Mouse (Mus musculus) gastrocnemius, postnatal 4 days (tissue): ENCODE measurements around the gene 1700034J05Rik. TPM values are rescaled to one million over a fixed set of nuclear protein-coding genes. Genes with fewer than 3 reads are reported as not detected.

Source experiments
- DNase-seq, 2 experiments: peaks; one replicate each; pipeline ENCODE4 v3.0.0; 2021 to 2022; ENCODE audit warnings: low spot score in 2 of 2, mixed read lengths in 2 of 2
- total RNA-seq, 2 experiments: library from RNA; stranded (reverse); gene quantifications; 2 replicates each; pipeline ENCODE4 v1.2.3; 2021

The 1700034J05Rik gene
- total RNA-seq, 2 experiments from 2014 or later, result not detected

GRCm38 (mm10) chr6:146929031-146929430 is 25.2 kb downstream of the 1700034J05Rik start:
- DNase-seq, result no peak

DNA sequence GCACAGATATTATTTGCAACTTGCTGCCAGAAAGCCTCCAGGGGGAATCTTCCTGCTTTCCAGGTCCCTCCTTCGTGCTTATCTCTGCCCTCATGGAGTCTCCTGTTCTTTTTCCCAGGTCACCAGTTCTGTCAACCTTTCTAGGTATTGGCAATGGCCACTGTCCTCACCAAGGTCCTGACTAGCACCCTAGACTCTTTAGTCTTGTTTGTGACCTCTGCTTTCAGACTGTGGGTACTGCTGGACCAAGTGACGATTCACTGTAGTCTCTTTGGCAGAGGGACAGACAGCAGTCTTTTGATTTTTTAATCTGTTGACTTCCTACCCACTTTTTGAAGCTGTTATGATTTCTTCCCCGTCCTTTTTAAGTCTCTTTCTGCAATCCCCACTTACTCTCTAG is 26.1 kb downstream of the 1700034J05Rik start:
- no peak for DNase-seq

DNA sequence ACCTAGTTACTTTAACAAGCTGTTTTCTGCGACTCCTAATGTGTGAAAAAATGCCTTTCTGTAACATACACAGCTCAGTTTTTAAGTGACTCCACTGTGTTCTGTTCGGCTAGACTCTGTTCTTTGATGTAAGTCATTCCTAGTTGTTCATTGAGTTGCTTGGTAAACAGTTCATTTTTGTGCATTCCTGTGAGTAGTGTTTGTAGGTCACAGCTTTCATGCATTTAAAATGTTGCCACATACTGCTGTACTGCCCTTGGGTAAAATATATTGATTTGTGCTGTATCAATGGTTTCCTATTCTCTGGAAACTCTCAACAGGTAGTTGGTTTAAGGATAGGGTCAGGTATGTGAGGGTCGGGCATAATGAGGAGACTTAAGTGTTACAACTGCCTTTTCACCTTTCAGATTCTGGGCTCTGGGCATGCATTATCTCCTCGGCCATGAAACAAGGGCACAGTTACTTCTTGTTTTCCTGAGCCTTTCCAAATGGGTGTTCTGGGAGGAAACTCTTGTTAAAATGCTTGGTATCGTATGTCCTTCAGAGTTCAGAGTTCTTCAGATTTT is 27.7 kb downstream of the 1700034J05Rik start:
- no peak for DNase-seq

- no peak for DNase-seq
These were observed 35.9 kb downstream of the 1700034J05Rik start for GRCm38 (mm10) chr6:146918341-146918740.

DNA sequence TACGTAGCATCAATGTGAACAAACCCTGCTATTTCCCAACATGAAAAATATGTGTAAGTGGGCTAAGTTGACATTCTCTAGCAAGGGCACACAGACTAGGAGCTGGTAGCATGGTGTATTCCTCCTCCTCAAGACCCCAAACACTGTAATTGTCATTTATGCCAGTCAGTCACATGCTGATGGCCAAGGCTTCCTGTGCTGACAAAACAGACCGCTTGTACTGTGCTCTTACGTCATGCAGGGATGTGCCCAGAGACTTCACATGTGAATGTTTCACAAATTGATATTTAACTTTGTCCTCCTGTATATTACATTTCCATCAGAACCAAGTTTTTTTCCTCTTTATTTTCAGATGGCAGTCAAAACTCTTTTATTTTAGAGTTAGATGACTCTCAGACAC is 36.8 kb downstream of the 1700034J05Rik start:
- no peak for DNase-seq

DNA sequence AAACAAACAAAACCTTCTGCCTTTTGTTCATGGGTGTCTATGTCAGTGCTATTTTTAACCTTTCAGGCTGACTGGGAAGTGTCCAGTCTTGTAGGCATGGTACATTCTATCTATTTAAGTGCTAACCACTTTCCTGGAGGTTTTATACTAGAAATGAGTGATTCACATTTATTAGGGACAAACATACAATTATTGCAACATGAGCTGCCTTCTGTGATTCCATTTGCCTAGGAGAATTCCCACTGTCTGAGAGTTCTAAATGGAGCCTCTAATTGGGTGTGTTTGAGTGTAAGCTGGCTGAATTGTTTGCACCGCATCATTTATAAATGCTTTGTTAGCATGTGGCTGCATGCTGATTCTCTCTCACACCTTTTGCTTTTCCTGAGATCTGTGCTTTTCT is 38.4 kb downstream of the 1700034J05Rik start:
- DNase-seq, result no peak

DNA sequence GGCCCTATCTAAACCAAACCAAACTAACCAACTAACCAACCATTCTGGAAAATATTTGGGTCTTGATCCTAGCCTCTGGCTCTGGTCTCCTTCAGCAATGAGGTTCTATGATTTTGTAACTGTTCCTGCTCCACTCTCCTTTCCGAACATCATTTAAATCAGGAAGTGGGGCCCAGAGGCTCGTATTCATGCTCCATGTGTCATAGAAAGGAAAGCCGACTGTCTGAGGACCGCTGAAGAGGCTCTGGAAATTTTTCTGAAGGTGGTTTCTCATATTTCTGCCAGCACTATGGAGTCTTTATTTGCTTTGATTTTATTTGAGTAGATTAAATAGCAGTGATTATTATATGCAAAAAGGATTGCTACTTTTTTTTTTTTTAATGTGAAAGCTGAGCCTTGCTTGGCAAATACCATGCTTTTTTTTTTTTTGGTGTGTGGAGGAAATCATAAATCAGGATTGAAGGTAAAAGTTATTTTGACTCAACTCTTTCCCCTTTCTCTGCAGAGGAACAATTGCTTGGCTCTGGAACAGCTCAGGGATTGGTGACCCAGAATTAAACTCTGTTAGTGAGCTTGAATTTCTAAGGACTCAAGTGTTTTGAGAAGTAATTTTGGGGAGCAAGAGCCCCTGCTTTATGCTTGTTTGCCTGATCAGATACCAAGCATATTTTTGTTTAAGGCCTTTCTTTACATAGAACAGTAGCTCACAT is 40.6 kb downstream of the 1700034J05Rik start:
- no peak for DNase-seq

DNA sequence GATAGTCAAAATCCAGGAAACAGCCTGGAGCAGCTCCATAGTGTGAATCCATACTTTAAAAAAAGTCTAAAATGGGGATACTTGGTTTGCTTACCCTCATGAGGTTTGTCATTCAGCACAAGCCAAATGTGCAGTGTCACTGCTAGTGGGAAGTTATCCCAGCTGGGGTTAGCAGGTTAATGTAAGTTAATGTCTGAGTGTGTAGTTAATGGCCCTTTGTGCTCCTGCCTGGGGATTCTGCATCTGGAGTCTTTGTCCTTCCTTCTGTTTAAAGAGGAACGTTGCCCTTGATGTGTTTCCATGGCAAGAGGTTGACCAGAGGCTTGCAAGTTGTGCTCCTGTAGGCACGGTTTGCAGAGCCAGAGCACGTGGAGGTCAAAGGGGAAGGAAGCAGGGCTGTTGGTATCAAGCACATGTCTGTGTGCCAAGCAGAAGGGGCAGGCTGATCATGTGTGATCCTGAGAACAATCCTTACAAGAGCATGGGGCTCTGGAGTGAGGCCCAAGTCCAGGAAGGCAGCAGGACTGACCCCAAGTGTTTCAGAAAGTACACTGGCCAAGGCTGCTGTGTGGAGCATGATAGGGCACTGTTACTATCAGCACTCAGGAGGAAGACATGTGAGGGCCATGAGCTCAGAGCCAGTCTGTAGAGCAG is 41.3 kb downstream of the 1700034J05Rik start:
- DNase-seq, result no peak

GRCm38 (mm10) chr6:146910801-146911200 is 43.4 kb downstream of the 1700034J05Rik start:
- no peak for DNase-seq

DNA sequence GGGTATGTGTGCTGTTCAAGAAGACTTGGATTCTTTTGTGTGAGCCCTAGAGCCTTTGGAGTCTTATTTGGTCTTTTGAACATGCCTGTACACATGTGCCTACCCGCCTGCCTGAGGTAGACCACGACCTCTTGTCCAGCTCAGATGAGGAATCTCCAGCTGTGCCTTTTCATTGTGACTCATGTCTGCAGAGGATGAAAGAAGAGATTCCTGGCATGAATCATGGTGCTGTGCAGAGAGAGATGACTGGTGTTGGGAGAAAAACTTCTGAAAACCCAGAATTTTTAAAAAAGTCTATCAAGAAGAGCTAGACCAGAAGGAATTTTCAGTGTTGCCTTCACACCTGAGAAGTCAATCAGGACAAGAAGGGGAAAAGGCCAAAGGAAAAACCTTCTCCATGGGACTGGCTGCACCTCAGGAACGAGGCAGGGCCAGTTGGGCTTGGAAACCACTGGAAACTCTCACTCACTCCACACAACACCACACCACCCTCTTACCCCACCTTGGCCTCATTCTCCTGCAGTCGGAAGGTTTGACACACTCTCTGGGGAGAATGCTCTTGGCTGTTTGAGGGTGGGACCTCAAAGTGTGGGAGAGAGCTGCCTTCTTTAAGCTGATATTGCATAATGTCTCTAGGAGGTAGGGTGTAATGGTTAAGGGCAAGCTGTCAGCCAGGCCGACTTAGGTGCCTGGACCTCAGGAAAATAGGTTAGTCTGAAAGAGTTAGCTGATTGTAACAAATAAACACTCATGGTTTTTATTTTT is 44.3 kb downstream of the 1700034J05Rik start:
- no peak for DNase-seq

DNA sequence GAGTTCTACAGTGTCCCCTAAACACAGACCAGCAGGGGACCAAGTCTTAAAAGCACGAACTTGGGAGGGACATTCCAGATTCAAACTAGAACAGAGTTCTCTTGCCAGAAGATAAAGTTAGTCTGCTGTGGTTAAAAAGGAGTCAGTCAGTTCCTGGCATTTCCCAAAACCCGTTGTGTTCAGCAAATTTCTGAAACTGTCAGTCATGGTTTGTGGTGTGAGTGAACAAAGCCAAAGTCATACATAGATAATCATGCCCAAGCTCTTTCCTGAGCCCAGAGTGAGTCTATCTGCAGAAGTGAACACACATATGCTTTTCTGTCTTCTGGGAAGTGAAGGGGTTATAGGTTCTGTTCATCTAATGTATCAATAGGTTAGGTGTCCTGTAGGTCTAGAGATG is 45.4 kb downstream of the 1700034J05Rik start:
- DNase-seq, result no peak

GRCm38 (mm10) chr6:146907795-146908190 is 46.4 kb downstream of the 1700034J05Rik start:
- no peak for DNase-seq

DNA sequence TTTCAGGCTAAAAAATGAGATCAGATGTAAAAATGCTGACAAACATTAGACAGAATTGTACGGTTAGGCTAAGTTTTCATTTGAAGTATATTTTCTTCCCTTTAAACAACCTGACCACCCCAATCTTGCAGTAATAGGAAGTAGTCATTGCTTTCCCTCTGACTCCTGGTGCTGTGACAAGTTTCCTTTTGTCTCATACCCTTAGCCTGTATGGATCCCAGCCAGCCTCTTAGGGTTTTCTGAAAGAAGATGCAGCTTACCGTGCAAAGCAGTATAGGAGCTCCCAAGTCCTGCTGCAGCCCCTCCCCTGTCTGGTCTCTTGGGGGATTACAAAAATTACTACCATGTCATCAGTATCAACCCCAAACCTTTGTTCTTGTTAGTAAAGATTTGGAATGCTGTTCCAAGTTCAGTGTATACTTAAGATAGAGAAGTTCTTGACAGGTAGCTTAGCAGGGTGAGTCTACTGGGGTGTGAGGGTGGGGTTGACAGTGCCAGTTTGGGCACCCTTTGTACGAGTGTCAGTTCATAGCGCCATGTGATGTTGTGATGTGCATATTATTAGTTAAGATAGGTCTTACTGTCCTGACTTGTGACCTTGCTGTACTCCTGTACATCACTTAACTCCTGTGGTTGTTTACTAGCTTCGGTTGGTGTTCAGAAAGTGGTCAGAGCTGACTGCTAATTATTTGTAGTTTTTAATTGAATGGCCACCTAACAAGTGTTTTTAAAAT is 47.0 kb downstream of the 1700034J05Rik start:
- no peak for DNase-seq

GRCm38 (mm10) chr6:146906000-146906786 is 48.0 kb downstream of the 1700034J05Rik start:
- DNase-seq, result no peak

DNA sequence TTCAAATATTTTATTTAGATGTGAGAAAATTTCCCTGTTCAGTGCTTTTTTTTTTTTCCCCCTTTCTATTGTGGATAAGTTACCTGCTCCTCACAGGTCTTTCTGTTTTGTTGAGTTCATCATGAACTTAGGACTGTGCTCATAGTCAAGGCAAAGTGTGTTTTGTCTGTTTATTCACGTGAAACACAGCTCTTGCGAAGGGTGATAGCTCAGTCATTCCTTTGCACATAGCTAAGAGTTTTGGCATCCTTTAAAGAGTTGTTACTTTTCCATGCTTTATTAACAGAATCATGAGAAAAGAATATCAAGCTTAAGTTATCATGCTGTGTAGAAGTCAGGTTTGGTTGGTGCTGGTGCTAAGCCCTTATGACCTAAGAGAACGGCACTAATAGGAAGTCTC is 49.5 kb downstream of the 1700034J05Rik start:
- DNase-seq, result no peak

- DNase-seq, result no peak
These were observed 50.6 kb downstream of the 1700034J05Rik start for GRCm38 (mm10) chr6:146903632-146904031.

- DNase-seq, result no peak
These were observed 52.3 kb downstream of the 1700034J05Rik start for GRCm38 (mm10) chr6:146901929-146902328.
